Mouse (Mus musculus) ES-CJ7 (cell line): ENCODE results near the gene Rabgap1l.
A peak's percentile ranks its signal among the peaks of the same experiment; 100 is the strongest.

Experiments used
- DNase-seq: peaks from one replicate; pipeline ENCODE4 v3.0.0; 2011; ENCODE audit warnings: low read depth, low spot score

The Rabgap1l gene

GRCm38 (mm10) chr1:160377337-160378336 lies 415.4 kb downstream of the Rabgap1l start:
- no peak for DNase-seq

- DNase-seq: no peak
These were observed 418.5 kb downstream of the Rabgap1l start for GRCm38 (mm10) chr1:160374490-160374889.

- no peak for DNase-seq
These were observed 419.7 kb downstream of the Rabgap1l start for GRCm38 (mm10) chr1:160373306-160373705.

GRCm38 (mm10) chr1:160371696-160372095 lies 421.3 kb downstream of the Rabgap1l start:
- no peak for DNase-seq

- no peak for DNase-seq
These were observed 422.5 kb downstream of the Rabgap1l start for GRCm38 (mm10) chr1:160370552-160370951.

GRCm38 (mm10) chr1:160366615-160367014 lies 426.4 kb downstream of the Rabgap1l start:
- no peak for DNase-seq

GRCm38 (mm10) chr1:160357268-160357667 lies 435.7 kb downstream of the Rabgap1l start:
- DNase-seq: no peak

- no peak for DNase-seq
These were observed 439.1 kb downstream of the Rabgap1l start for GRCm38 (mm10) chr1:160353732-160354455.

GRCm38 (mm10) chr1:160352309-160352708 lies 440.7 kb downstream of the Rabgap1l start:
- DNase-seq: no peak

GRCm38 (mm10) chr1:160351880-160352234 lies 441.2 kb downstream of the Rabgap1l start:
- DNase-seq: peak; percentile 25

- no peak for DNase-seq
These were observed 441.7 kb downstream of the Rabgap1l start for GRCm38 (mm10) chr1:160351146-160351879.

GRCm38 (mm10) chr1:160340653-160341052 lies 452.4 kb downstream of the Rabgap1l start:
- DNase-seq: no peak

GRCm38 (mm10) chr1:160339374-160339773 lies 453.6 kb downstream of the Rabgap1l start:
- DNase-seq: no peak

GRCm38 (mm10) chr1:160334791-160335190 lies 458.2 kb downstream of the Rabgap1l start:
- no peak for DNase-seq

GRCm38 (mm10) chr1:160330828-160331227 lies 462.2 kb downstream of the Rabgap1l start:
- DNase-seq: no peak

- DNase-seq: no peak
These were observed 462.8 kb downstream of the Rabgap1l start for GRCm38 (mm10) chr1:160330222-160330621.

GRCm38 (mm10) chr1:160329788-160330187 lies 463.2 kb downstream of the Rabgap1l start:
- no peak for DNase-seq

GRCm38 (mm10) chr1:160327531-160327930 lies 465.5 kb downstream of the Rabgap1l start:
- no peak for DNase-seq

GRCm38 (mm10) chr1:160325542-160325941 lies 467.5 kb downstream of the Rabgap1l start:
- no peak for DNase-seq

- DNase-seq: no peak
These were observed 472.3 kb downstream of the Rabgap1l start for GRCm38 (mm10) chr1:160320690-160321089.

GRCm38 (mm10) chr1:160318057-160318725 lies 474.8 kb downstream of the Rabgap1l start:
- no peak for DNase-seq
